Mouse (Mus musculus) liver, embryonic 14.5 days (tissue): ENCODE data around the gene Cttnbp2nl. TPM values are rescaled to one million over a fixed set of nuclear protein-coding genes. Genes with fewer than 3 reads are reported as not detected.

Experiments used
- ATAC-seq: fragments of 200-750 bp; cut with Nextera tagmentation; 2 replicates; pipeline ENCODE4 v1.8.0; 2017; ENCODE audit warnings: moderate number of reproducible peaks, mild to moderate bottlenecking, moderate library complexity; ENCODE audit not compliant: insufficient read depth
- DNase-seq, 3 experiments: peaks; one replicate each; pipeline ENCODE4 v3.0.0-alpha.2; 2012 to 2013; ENCODE audit warnings: low read depth in 3 of 3, low spot score in 3 of 3
- H3K27ac ChIP-seq: fragments of 300-500 bp; sonication (generic); 2 replicates; pipeline ENCODE4 v1.5.1; 2014; ENCODE audit warnings: moderate library complexity, mild to moderate bottlenecking, control low read depth, inconsistent platforms
- H3K27me3 ChIP-seq: fragments of 300-500 bp; sonication (generic); 2 replicates; pipeline ENCODE4 v1.6.1; 2014; ENCODE audit warnings: mild to moderate bottlenecking, low read length, moderate library complexity; ENCODE audit not compliant: control insufficient read depth, insufficient read depth
- H3K36me3 ChIP-seq: fragments of 300-500 bp; sonication (generic); replicated peaks from 2 replicates; pipeline ENCODE4 v1.6.1; 2014; ENCODE audit warnings: low read depth; ENCODE audit not compliant: control insufficient read depth, insufficient read depth
- H3K4me1 ChIP-seq, 2 experiments: fragments of 200-500 bp in 1 of 2; fragments of 300-500 bp in 1 of 2; sonication (generic) in 1 of 2; replicated peaks; 2 replicates each; pipeline ENCODE4 v1.6.1; 2012 to 2014; ENCODE audit warnings: antibody characterized with exemption in 1 of 2, inconsistent platforms in 1 of 2, low read length in 1 of 2; ENCODE audit not compliant: control insufficient read depth in 2 of 2, insufficient read depth in 2 of 2
- H3K4me2 ChIP-seq: fragments of 300-500 bp; sonication (generic); 2 replicates; pipeline ENCODE4 v1.6.1; 2014; ENCODE audit warnings: low read depth, mild to moderate bottlenecking, control low read depth, moderate library complexity
- H3K4me3 ChIP-seq, 2 experiments: fragments of 200-500 bp in 1 of 2; fragments of 300-500 bp in 1 of 2; sonication (generic) in 1 of 2; 2 replicates each; pipeline ENCODE4 v1.5.1; 2012 to 2014; ENCODE audit warnings: low read depth in 2 of 2, low read length in 2 of 2, mild to moderate bottlenecking in 2 of 2, control low read depth in 1 of 2, inconsistent platforms in 1 of 2, moderate library complexity in 1 of 2; ENCODE audit not compliant: insufficient read depth in 1 of 2
- H3K9ac ChIP-seq: fragments of 300-500 bp; sonication (generic); replicated peaks from 2 replicates; pipeline ENCODE4 v1.6.1; 2014; ENCODE audit warnings: mild to moderate bottlenecking, control low read depth, moderate library complexity
- H3K9me3 ChIP-seq: fragments of 300-500 bp; sonication (generic); 2 replicates; pipeline ENCODE4 v1.6.1; 2016; ENCODE audit warnings: low read length, mixed read lengths; ENCODE audit not compliant: control insufficient read depth
- CTCF ChIP-seq: IDR thresholded peaks from 2 replicates; pipeline ENCODE4 v1.5.1; 2016; ENCODE audit warnings: antibody characterized with exemption, low read depth, control low read depth
- EP300 ChIP-seq: IDR thresholded peaks from 2 replicates; pipeline ENCODE4 v1.6.1; 2016; ENCODE audit warnings: antibody characterized with exemption, low read depth
- WGBS: fragments of 180-500 bp; shearing (Covaris S2); extraction: QIAGEN DNeasy Blood & Tissue Kit; methylation state at CpG from one replicate; pipeline ENCODE4 v1.1.7; 2014; ENCODE audit not compliant: insufficient replicate concordance; 5-methylcytosine and 5-hydroxymethylcytosine counted together
- polyA plus RNA-seq, 2 experiments: library from polyadenylated mRNA; depleted of rRNA in 1 of 2; stranded (reverse) in 1 of 2; unstranded in 1 of 2; fragments of >200 nt; fragmentation: Nextera tagmentation in 1 of 2; extraction: Ambion mirVana in 1 of 2; gene quantifications; 2 replicates each; pipeline versions ENCODE4 v1.2.1 to v1.2.3; 2012 to 2014

Gene Cttnbp2nl
- polyA plus RNA-seq, 2 experiments = 0.65 to 2.1 TPM

DNA sequence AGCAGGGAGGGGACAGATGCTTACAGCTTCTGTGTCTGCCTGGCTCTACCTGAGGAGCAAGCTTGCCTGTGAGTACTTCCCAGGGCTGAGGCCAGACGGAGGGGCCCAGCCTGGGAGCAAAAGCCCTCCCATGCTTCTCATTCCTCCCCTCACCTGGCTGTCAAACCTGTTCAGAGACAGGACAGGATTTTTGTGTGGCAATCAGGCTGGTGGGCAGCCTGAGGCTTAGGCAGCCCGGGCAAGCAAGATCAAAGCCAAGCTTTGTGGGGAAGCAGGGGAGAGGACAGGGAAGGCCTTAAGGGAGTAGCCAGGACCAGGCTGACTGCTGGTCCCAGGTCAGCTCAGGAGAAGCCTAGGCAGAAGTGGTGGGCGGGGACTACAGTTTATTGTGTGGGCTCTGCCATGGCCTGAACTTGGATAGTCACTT, 58.5 kb downstream of the Cttnbp2nl start:
- H3K27me3 ChIP-seq = no peaks in the 10 kb centered on the region; the same call in 1 of the 2 replicates
- H3K9me3 ChIP-seq = no peaks in the 10 kb centered on the region
- no peak overlapping the region for H3K4me2 ChIP-seq
- ATAC-seq = no peak
- TF ChIP-seq CTCF (no peak), EP300 (no peak)
- DNase-seq = no peak
- 45% methylated on average over 3 of the region's 3 CpGs for WGBS
- H3K4me1 ChIP-seq = no peaks in the 10 kb centered on the region
- no peak overlapping the region for H3K4me3 ChIP-seq
- H3K27ac ChIP-seq = no peak overlapping the region
- no peaks in the 10 kb centered on the region for H3K36me3 ChIP-seq
- no peak overlapping the region for H3K9ac ChIP-seq

DNA sequence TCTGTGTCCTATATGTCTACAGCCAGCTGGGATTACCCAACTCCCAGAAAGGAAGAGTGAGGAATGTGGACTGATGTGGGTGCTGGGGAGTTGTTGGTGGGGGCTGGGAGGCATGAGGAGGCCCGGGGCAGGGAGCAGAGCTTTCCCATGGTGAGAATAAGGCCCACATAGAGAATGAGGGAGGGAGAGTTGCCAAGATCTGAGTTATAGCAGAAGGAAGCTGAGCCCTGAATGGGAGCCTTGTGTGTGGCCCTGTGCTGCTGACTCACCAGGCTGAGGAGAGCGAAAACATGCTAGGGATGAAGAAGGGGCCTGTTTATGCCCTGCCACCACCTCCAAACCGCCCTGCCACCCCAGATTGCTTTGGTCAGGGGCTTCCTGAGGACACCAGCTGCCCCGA, 59.1 kb downstream of the Cttnbp2nl start:
- no peak for DNase-seq
- Histone ChIP-seq H3K4me3 (no peak overlapping the region), H3K36me3 (no peaks in the 10 kb centered on the region)

DNA sequence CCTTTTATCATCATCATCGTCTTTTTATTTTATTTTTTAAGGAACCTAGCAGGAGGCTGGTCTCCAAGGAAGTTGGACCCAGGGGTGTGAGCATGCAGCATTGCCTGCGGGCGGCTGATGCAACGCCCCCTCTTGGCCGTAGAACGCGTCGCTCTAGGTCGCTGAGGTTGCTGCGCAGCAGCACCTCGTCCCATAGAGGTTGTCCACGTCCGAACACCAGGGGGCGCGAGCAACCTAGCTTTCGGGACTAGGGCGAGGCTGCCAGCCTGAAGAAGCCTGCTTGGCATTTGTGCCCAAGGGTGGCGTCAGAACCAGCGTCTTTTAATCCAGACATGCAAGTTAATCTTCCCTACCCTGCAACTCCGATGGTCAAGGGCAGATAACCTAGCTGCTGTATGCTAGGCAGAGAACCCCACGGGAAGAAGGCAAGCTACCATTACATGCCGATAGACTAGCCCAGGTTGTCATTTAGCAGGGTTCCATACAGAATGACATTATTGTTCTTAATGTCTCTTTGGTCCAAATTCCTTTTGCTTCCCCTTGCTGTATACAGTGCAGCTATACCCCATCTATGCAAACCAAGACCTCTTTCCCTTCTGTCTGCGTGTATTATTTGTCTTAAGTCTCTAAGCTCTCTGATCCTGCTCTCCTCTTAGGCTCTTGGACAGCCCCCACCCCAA, 60.1 kb downstream of the Cttnbp2nl start:
- Histone ChIP-seq H3K4me2 (no peak overlapping the region), H3K27me3 (no peaks in the 10 kb centered on the region), H3K9ac (no peak overlapping the region), H3K36me3 (no peaks in the 10 kb centered on the region), H3K4me3 (no peak overlapping the region), H3K4me1 (no peaks in the 10 kb centered on the region), H3K9me3 (no peaks in the 10 kb centered on the region), H3K27ac (no peak overlapping the region)
- DNase-seq (peak; percentile 37 to 49 (median 47)), ATAC-seq (peak; percentile 60)
- WGBS = 11% methylated on average over 23 of the region's 23 CpGs
- TF ChIP-seq CTCF (peak; percentile 94), EP300 (no peak)

More for the DNA sequence above, 59.1 kb downstream of the Cttnbp2nl start:
- no peaks in the 10 kb centered on the region; the same call in 1 of the 2 replicates for H3K27me3 ChIP-seq
- H3K27ac ChIP-seq = no peak overlapping the region
- H3K9me3 ChIP-seq = no peaks in the 10 kb centered on the region
- ATAC-seq = no peak
- H3K4me1 ChIP-seq = no peaks in the 10 kb centered on the region
- no peak overlapping the region for H3K4me2 ChIP-seq
- TF ChIP-seq CTCF (no peak), EP300 (no peak)
- no peak overlapping the region for H3K9ac ChIP-seq
- WGBS = 32% methylated on average over 4 of the region's 4 CpGs

DNA sequence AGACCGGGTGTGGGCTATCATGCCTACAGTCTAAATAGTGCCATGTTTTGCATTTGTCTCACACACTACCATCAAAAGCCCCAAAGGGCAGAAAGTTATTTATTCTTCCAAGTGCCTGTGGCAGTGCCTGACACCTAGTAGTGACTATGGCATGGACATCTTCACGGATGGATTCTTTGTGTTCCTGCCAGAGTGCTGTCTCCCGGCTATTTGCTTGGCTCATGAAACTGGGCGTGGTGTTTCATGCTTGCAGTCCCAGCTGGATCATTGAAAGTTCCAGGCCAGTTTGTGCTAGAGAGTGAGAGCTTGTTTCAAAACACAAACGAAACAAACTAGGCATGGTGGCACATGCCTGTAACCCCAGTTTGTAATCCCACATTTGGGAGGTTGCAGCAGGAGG, 61.2 kb downstream of the Cttnbp2nl start:
- 57% methylated on average over 5 of the region's 5 CpGs for WGBS
- H3K27me3 ChIP-seq = no peaks in the 10 kb centered on the region
- TF ChIP-seq EP300 (no peak), CTCF (no peak)

DNA sequence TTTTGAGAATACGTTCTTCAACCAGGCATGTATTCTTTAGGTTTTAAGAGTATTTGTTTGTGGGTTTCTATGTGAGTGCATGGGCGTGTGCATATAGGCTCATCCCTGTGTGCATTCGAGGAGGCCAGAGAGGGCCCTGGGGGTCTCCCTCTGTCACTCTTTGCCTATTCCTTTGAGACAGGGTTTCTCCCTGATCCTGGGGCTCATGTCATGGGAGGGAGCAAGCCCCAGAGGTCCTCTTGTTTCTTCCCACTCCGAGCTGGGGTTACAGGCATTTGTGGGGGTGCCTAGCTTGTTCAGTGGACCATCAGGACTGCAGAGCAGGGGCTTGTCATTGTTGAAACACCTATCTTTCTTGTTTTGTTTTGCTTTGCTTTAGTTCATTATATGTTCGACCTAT, 65.1 kb downstream of the Cttnbp2nl start:
- Histone ChIP-seq H3K27me3 (no peaks in the 10 kb centered on the region), H3K27ac (no peak overlapping the region), H3K9ac (no peak overlapping the region), H3K4me2 (no peak overlapping the region), H3K36me3 (no peaks in the 10 kb centered on the region), H3K4me3 (no peak overlapping the region), H3K9me3 (no peaks in the 10 kb centered on the region), H3K4me1 (no peaks in the 10 kb centered on the region)
- WGBS = 43% methylated on average over 5 of the region's 5 CpGs
- TF ChIP-seq CTCF (no peak), EP300 (no peak)
- ATAC-seq (no peak), DNase-seq (no peak)

More for the DNA sequence above, 61.2 kb downstream of the Cttnbp2nl start:
- no peaks in the 10 kb centered on the region for H3K36me3 ChIP-seq
- no peaks in the 10 kb centered on the region for H3K4me1 ChIP-seq
- H3K27ac ChIP-seq = no peak overlapping the region
- DNase-seq = no peak
- H3K4me3 ChIP-seq = no peak overlapping the region
- no peak overlapping the region for H3K4me2 ChIP-seq
- ATAC-seq = no peak
- no peaks in the 10 kb centered on the region for H3K9me3 ChIP-seq
- no peak overlapping the region for H3K9ac ChIP-seq
